Mouse (Mus musculus) G1E (cell line): Measurements from ENCODE around the gene Traf3.

Experiments
- GATA1 ChIP-seq: IDR thresholded peaks from 2 replicates; pipeline ENCODE4 v1.6.1; 2012; ENCODE audit warnings: borderline replicate concordance, low read length, inconsistent platforms, mixed read lengths
- POLR2AphosphoS5 ChIP-seq: IDR thresholded peaks from 2 replicates; pipeline ENCODE4 v1.6.1; 2012; ENCODE audit warnings: low read depth, low read length, inconsistent platforms; ENCODE audit not compliant: insufficient replicate concordance
- TAL1 ChIP-seq: conservative IDR thresholded peaks from 2 replicates; pipeline ENCODE4 v1.6.1; 2012; ENCODE audit warnings: low read depth, low read length, inconsistent platforms, mixed read lengths

- TF ChIP-seq POLR2AphosphoS5 (no peak), TAL1 (no peak), GATA1 (no peak)
Observed at GRCm38 (mm10) chr12:111119506-111120085, 46.6 kb upstream of the Traf3 start.
